In genomic region chr2:102258682-102259081, GRCm38 (mm10) we compare ENCODE assay signal across 10 mouse cellular contexts.
DNase-seq lines count a peak whose midpoint lies in the region; ATAC-seq lines count a peak whose summit lies in the region.
"Had no signal": no experiment of that assay in that cellular context is flagged by ENCODE, and none has a peak within 500 bp of the region (broad histone marks: within the 10 kb centered on the region; RNA-seq: fewer than 3 reads in every experiment).

No protein-coding gene starts in this region.

- H3K4me1 ChIP-seq in heart, embryonic 15.5 days (replicated peaks) = peaks cover 16% of the 10 kb centered on the region
- peaks cover 18% of the 10 kb centered on the region for H3K4me1 ChIP-seq in embryonic facial prominence, embryonic 12.5 days
- peaks cover 7% of the 10 kb centered on the region; the same call in 1 of the 2 replicates for H3K4me1 ChIP-seq in hindbrain, embryonic 11.5 days (replicated peaks; ENCODE audit: control insufficient read depth, insufficient read depth, low read length)
- peaks cover 17% of the 10 kb centered on the region for H3K4me1 ChIP-seq in midbrain, embryonic 14.5 days (ENCODE audit: control insufficient read depth, insufficient read depth, low read length)

- no peaks in the 10 kb centered on the region for H3K9me3 ChIP-seq in heart, embryonic 15.5 days (replicated peaks)
- H3K9me3 ChIP-seq in embryonic facial prominence, embryonic 12.5 days = no peaks in the 10 kb centered on the region
- no peaks in the 10 kb centered on the region for H3K9me3 ChIP-seq in hindbrain, embryonic 11.5 days (ENCODE audit: control insufficient read depth, low read length)
- H3K9me3 ChIP-seq in midbrain, embryonic 14.5 days (ENCODE audit: control insufficient read depth, low read length) = no peaks in the 10 kb centered on the region

- no peak overlapping the region for H3K4me3 ChIP-seq in heart, embryonic 15.5 days
- no peak overlapping the region for H3K4me3 ChIP-seq in embryonic facial prominence, embryonic 12.5 days
- H3K4me3 ChIP-seq in hindbrain, embryonic 11.5 days (ENCODE audit: low read depth, low read length) = no peak overlapping the region
- H3K4me3 ChIP-seq in midbrain, embryonic 14.5 days (replicated peaks; ENCODE audit: low read depth, low read length) = no peak overlapping the region

- H3K27me3 ChIP-seq in heart, embryonic 15.5 days = peaks cover 29% of the 10 kb centered on the region
- peaks cover 23% of the 10 kb centered on the region for H3K27me3 ChIP-seq in embryonic facial prominence, embryonic 12.5 days
- peaks cover 3% of the 10 kb centered on the region for H3K27me3 ChIP-seq in hindbrain, embryonic 11.5 days (ENCODE audit: control insufficient read depth, insufficient read depth, low read length)
- H3K27me3 ChIP-seq in midbrain, embryonic 14.5 days (ENCODE audit: control insufficient read depth, insufficient read depth, low read length) = no peaks in the 10 kb centered on the region

- no peak for DNase-seq in heart, adult 11 months
- DNase-seq in hindbrain, embryonic 11.5 days (ENCODE audit: low spot score) = peak; percentile 25
- DNase-seq in midbrain, embryonic 14.5 days = peak; percentile 28
- no peak for DNase-seq in MN1 (ENCODE audit: low spot score)
- DNase-seq in ovary, adult 18-20 months (ENCODE audit: low spot score) = no peak
- DNase-seq: right cerebral cortex, adult 18-20 months had no signal

- H3K36me3 ChIP-seq in heart, embryonic 15.5 days = no peaks in the 10 kb centered on the region
- no peaks in the 10 kb centered on the region for H3K36me3 ChIP-seq in embryonic facial prominence, embryonic 12.5 days
- H3K36me3 ChIP-seq in hindbrain, embryonic 11.5 days (ENCODE audit: control insufficient read depth, insufficient read depth, low read length) = no peaks in the 10 kb centered on the region
- H3K36me3 ChIP-seq in midbrain, embryonic 14.5 days (ENCODE audit: control insufficient read depth, insufficient read depth, low read length) = no peaks in the 10 kb centered on the region

- WGBS in heart, embryonic 15.5 days = 24% methylated on average over 8 of the region's 8 CpGs
- WGBS in embryonic facial prominence, embryonic 12.5 days = 28% methylated on average over 8 of the region's 8 CpGs
- 32% methylated on average over 8 of the region's 8 CpGs for WGBS in hindbrain, embryonic 11.5 days
- WGBS in midbrain, embryonic 14.5 days = 24% methylated on average over 8 of the region's 8 CpGs

- no peak for ATAC-seq in heart, embryonic 15.5 days (replicated peaks; ENCODE audit: insufficient number of reproducible peaks, insufficient read depth, low FRiP score, low read depth)
- no peak for ATAC-seq in embryonic facial prominence, embryonic 12.5 days (ENCODE audit: insufficient number of reproducible peaks, insufficient read depth, low FRiP score, low TSS enrichment)
- ATAC-seq in hindbrain, embryonic 11.5 days (ENCODE audit: low FRiP score) = no peak
- no peak for ATAC-seq in midbrain, embryonic 14.5 days (ENCODE audit: low FRiP score, low TSS enrichment)
- no peak for ATAC-seq in megakaryocyte-erythroid progenitor cell, adult 5-6 weeks (replicated peaks; ENCODE audit: low FRiP score, low TSS enrichment, poor library complexity, severe bottlenecking)

- H3K4me2 ChIP-seq in heart, embryonic 15.5 days = 0 out of 2 replicates have a peak overlapping the region, but pooled peaks have one; percentile 6
- H3K4me2 ChIP-seq in embryonic facial prominence, embryonic 12.5 days (replicated peaks) = peak overlapping the region; percentile 33; the same call in 1 of the 2 replicates
- no peak overlapping the region for H3K4me2 ChIP-seq in hindbrain, embryonic 11.5 days (replicated peaks; ENCODE audit: low read depth, low read length)
- peak overlapping the region; percentile 31; the same call in 1 of the 2 replicates for H3K4me2 ChIP-seq in midbrain, embryonic 14.5 days (ENCODE audit: low read length)

- no peak overlapping the region for H3K9ac ChIP-seq in heart, embryonic 15.5 days
- no peak overlapping the region for H3K9ac ChIP-seq in embryonic facial prominence, embryonic 12.5 days
- no peak overlapping the region for H3K9ac ChIP-seq in hindbrain, embryonic 11.5 days (ENCODE audit: low read depth, low read length)
- no peak overlapping the region for H3K9ac ChIP-seq in midbrain, embryonic 14.5 days (replicated peaks; ENCODE audit: low read length)
- H3K9ac ChIP-seq: liver, embryonic 14.5 days had no signal

- no peak overlapping the region for H3K27ac ChIP-seq in heart, embryonic 15.5 days
- H3K27ac ChIP-seq in embryonic facial prominence, embryonic 12.5 days = no peak overlapping the region
- H3K27ac ChIP-seq in hindbrain, embryonic 11.5 days (ENCODE audit: low read depth, low read length) = no peak overlapping the region
- 0 out of 2 replicates have a peak overlapping the region, but pooled peaks have one; percentile 21 for H3K27ac ChIP-seq in midbrain, embryonic 14.5 days (replicated peaks; ENCODE audit: low read depth, low read length)
- H3K27ac ChIP-seq: liver, embryonic 14.5 days had no signal

Comparison
In these comparisons a context has a peak if more than half of its experiments do, and no peak if none do; other contexts are left out.
1. DNase-seq: peak in hindbrain, embryonic 11.5 days (single experiment) and midbrain, embryonic 14.5 days (single experiment); none in heart, adult 11 months (single experiment), MN1 (single experiment) and ovary, adult 18-20 months (single experiment).